Mouse (Mus musculus) B cell, adult 67 days (primary cell): ENCODE data around the gene Olfr211. TPM values are rescaled to one million over a fixed set of nuclear protein-coding genes. Genes with fewer than 3 reads are reported as not detected.

Experiments
- total RNA-seq, 2 experiments: library from RNA; stranded (reverse); gene quantifications; 4 replicates each; pipeline ENCODE4 v1.2.4; 2023

The Olfr211 gene
- total RNA-seq = not detected

DNA sequence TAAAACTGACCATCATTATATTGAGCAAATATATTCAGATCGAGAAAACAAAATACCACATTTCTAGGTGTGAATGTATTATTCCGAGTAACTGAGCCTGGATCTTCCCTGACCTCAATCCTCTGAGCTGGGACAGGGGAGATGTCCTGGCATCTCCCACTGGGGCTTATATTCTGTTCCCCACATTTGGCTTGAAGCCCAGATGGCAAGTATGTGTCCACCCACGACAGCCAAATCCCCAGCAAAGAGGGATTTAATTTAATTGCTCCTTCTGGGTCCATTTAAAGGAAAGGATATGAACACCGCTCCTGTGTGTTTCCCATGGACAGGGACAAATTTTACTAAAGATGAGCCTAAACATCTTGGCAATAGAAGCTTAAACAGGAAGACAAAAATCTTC lies at the start of gene Olfr211:
TSS of gene Olfr211 (plus strand) at position 301 of the 400 bp plus-strand sequence.

DNA sequence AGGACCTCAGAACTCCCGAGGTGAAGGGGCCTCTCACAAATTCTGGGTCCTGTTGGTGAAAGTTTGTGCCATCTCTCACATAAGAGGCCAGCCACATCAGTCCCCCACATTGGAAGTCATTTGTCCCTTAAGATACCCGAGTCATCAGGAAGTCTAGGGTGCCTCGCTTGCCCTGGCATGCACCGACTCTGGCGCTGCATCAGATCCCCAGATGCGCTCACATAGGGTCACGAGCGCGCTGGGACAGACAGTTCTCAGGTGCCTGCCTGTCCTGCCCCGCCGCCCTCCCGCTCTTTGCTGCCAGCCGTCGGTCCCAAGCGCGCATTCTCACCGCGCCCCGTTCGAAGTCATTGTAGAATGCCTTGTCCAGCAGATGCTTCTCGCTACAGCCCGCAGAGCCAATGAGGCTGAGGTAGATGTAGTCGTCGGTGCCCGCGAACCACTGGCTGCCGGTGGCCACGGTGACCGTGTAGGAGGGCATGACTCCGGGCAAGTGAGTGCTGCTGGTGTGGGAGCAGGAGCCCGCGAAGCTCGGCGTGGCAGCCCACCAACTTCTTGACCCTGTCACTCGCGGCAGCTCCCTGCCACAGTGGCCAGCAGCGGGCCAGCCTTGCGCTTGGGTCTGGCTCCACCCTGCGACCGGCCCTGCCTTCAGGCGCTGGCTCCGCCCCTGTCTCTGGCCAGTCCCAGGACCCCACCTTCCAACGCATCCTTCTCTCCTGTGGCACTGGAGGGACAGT lies 28.2 kb upstream of the Olfr211 start, which contains the start of gene Alox5:
TSS of gene Alox5 (minus strand) at position 635 of the 740 bp plus-strand sequence.

DNA sequence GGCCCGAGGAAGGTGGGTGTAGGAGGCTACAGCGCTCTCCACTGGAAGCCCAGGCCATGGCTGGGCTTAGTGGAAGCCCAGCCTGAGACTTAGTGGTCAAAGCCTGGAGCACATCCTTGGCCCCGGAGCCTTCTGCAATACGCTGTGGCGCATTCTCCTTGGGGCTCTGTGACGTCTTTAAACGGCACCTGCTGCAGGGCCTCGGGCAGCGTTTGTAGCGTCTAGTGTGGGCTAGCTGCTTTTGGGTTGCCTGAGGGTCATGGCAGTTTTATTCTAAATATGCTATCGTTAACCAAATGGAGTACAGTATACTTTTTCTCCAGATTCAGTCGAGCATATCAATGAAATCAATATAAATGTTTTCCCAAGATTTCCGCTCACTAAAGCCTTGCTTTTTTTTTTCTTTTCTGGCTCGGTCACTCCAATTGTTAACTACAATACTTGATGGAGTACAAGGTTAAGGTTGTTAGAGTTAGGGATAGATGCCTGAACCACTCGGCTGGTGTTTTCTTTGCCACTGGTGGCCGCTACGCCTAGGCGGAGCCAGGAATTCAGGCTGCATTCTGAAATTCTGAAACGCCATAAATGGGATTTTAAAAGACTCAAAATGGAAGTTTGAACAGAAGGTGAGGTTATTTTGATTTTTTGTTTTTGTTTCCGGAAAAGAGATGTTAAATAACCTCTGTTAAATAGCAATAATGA lies 17.6 kb downstream of the Olfr211 start, which contains the start of gene Olfr212:
TSS of gene Olfr212 (plus strand) at position 215 of the 702 bp plus-strand sequence.

DNA sequence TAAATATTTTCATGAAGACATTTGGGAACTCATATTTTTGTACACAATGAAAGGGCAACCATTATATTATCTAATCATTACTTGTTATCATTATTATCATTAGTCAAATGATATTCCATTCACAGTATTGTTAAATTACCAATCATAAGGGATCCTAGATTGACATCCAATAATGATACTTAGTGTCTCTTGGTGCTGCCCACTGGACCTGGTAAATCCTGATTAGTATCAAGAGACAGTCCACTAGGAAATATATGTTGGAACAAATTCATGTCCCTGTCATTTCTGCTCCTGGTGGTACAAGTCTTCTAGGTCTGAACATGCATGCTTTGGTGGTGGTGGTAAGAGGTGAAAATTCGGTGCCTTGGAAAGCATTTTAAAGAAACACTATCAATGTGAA lies 49.3 kb downstream of the Olfr211 start, which contains the start of gene Olfr213:
TSS of gene Olfr213 (plus strand) at position 301 of the 400 bp plus-strand sequence.

Other genes starting within 250 kb of the Olfr211 start
- 1 to 10 TPM; 2.1 to 2.9 TPM for gene Zfand4, start 224.9 kb upstream of the Olfr211 start, total RNA-seq
- gene March8, start 151.1 kb upstream of the Olfr211 start, total RNA-seq = 1 to 10 TPM in 1 of 2 experiments, under 1 TPM in 1; 0.93 to 3.2 TPM
- gene Alox5, start 27.9 kb upstream of the Olfr211 start, total RNA-seq = not detected
- gene Olfr212, start 17.4 kb downstream of the Olfr211 start, total RNA-seq = under 1 TPM in 1 of 2 experiments, not detected in 1; 0.21 TPM
- not detected for gene Olfr213, start 49.4 kb downstream of the Olfr211 start, total RNA-seq
- gene Gm5580, start 62.0 kb downstream of the Olfr211 start, total RNA-seq = 1 to 10 TPM; 4.2 to 5.9 TPM
- gene Olfr214, start 65.1 kb downstream of the Olfr211 start, total RNA-seq = not detected
- not detected for gene Olfr215, start 95.1 kb downstream of the Olfr211 start, total RNA-seq
- gene Zfp422, start 139.9 kb downstream of the Olfr211 start, total RNA-seq = 10 to 100 TPM; 16.8 to 24.4 TPM
- gene Depp1, start 161.5 kb downstream of the Olfr211 start, total RNA-seq = not detected
- gene Rassf4, start 184.9 kb downstream of the Olfr211 start, total RNA-seq = 10 to 100 TPM; 42.5 to 42.9 TPM
- under 1 TPM; 0.20 to 0.27 TPM for gene Tmem72, start 227.8 kb downstream of the Olfr211 start, total RNA-seq